Mouse (Mus musculus): ENCODE results near the gene Dusp19. TPM values are rescaled to one million over a fixed set of nuclear protein-coding genes. Genes with fewer than 3 reads are reported as not detected.

The Dusp19 gene
- total RNA-seq, 4 experiments from 2014 or later = 18.2 to 23.2 (median 22.5) TPM

- DNase-seq (ENCODE audit: low spot score in 2 of 2) = peak; percentile 84 to 93
Observed at GRCm38 (mm10) chr2:80638364-80639241, 21.8 kb downstream of the Dusp19 start.

- no peak for DNase-seq (ENCODE audit: low spot score in 2 of 2)
Observed at GRCm38 (mm10) chr2:80639398-80639797, 22.6 kb downstream of the Dusp19 start.

- DNase-seq (ENCODE audit: low spot score in 2 of 2) = no peak
Observed at GRCm38 (mm10) chr2:80639864-80640263, 23.0 kb downstream of the Dusp19 start.

GRCm38 (mm10) chr2:80661414-80661813, 44.6 kb downstream of the Dusp19 start:
- no peak for DNase-seq (ENCODE audit: low spot score in 2 of 2)

GRCm38 (mm10) chr2:80662682-80663081, 45.8 kb downstream of the Dusp19 start:
- DNase-seq (ENCODE audit: low spot score in 2 of 2) = no peak

- DNase-seq (ENCODE audit: low spot score in 2 of 2) = no peak
Observed at GRCm38 (mm10) chr2:80667396-80667964, 50.6 kb downstream of the Dusp19 start.

- no peak for DNase-seq (ENCODE audit: low spot score in 2 of 2)
Observed at GRCm38 (mm10) chr2:80669868-80670666, 53.2 kb downstream of the Dusp19 start.

GRCm38 (mm10) chr2:80678803-80679202, 62.0 kb downstream of the Dusp19 start:
- DNase-seq (ENCODE audit: low spot score in 2 of 2) = no peak

Small RNA genes lying within 50 kb of the gene (microRNA-seq; reads per million reads assigned to microRNA genes)
- 0 reads per million in 2 experiments for gene Mir684-1

Other genes starting within 250 kb of the Dusp19 start
- 10 to 100 TPM; 17.9 to 26.9 (median 24.6) TPM for gene Frzb, start 169.4 kb upstream of the Dusp19 start, total RNA-seq (2022)
- 100 to 1,000 TPM; 371 to 450 (median 413) TPM for gene Nckap1, start 35.7 kb upstream of the Dusp19 start, total RNA-seq (2022)
- 10 to 100 TPM; 13.6 to 17.2 (median 15.3) TPM for gene Nup35, start 191 bp downstream of the Dusp19 start, total RNA-seq (2022)